Mouse (Mus musculus) small intestine, adult 2 months (tissue): ENCODE data around the gene Ints6.

ENCODE experiments used
- CTCF ChIP-seq: fragments of 200-500 bp; IDR thresholded peaks from 2 replicates; pipeline ENCODE4 v1.5.1; 2012; ENCODE audit warnings: low read depth, mild to moderate bottlenecking, control low read depth, inconsistent platforms, low read length, moderate library complexity, mixed read lengths; ENCODE audit not compliant: insufficient replicate concordance, insufficient read length; ENCODE audit errors: extremely low read depth
- POLR2A ChIP-seq: fragments of 200-500 bp; IDR thresholded peaks from 2 replicates; pipeline ENCODE4 v1.6.1; 2012; ENCODE audit warnings: low read depth, mild to moderate bottlenecking, control low read depth, inconsistent platforms, low read length, moderate library complexity

DNA sequence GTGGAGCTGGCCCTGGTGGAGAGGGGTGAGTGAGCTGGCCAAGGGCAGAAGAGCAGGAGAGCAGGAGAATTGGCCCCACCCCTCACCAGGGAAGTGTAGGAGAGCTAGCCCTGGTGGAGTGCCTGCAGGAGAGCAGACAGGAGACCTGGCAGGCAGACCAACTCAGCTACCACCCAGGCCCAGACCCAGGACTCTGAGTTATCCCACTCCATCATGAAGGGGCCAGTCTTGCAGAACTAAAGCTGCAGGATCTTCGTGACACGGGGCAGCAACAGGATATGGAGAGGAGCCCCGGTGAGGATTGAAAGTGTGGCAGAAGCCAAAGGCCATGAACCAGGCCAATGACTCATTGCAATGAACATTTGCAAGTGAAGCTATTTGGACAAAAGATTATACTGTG lies 46.0 kb upstream of the Ints6 start:
- TF ChIP-seq CTCF, result no peak
- TF ChIP-seq POLR2A, result no peak
